Mouse (Mus musculus) heart, embryonic 10.5 days (tissue): ENCODE results near the gene Ralgps1. TPM values are rescaled to one million over a fixed set of nuclear protein-coding genes. Genes with fewer than 3 reads are reported as not detected.

Source experiments
- DNase-seq: peaks from one replicate; pipeline ENCODE4 v3.0.0-alpha.2; 2017; ENCODE audit warnings: low spot score
- H3K27ac ChIP-seq: fragments of 300-500 bp; sonication (generic); 2 replicates; pipeline ENCODE4 v1.5.1; 2016; ENCODE audit warnings: mild to moderate bottlenecking
- H3K27me3 ChIP-seq: fragments of 300-500 bp; sonication (generic); 2 replicates; pipeline ENCODE4 v1.6.1; 2016; ENCODE audit warnings: mild to moderate bottlenecking; ENCODE audit not compliant: poor library complexity, insufficient read depth, severe bottlenecking
- H3K36me3 ChIP-seq: fragments of 300-500 bp; sonication (generic); 2 replicates; pipeline ENCODE4 v1.6.1; 2016; ENCODE audit warnings: mild to moderate bottlenecking, moderate library complexity
- H3K4me1 ChIP-seq: fragments of 300-500 bp; sonication (generic); 2 replicates; pipeline ENCODE4 v1.6.1; 2016; ENCODE audit warnings: mild to moderate bottlenecking
- H3K4me3 ChIP-seq: fragments of 300-500 bp; sonication (generic); 2 replicates; pipeline ENCODE4 v1.5.1; 2016; ENCODE audit warnings: mild to moderate bottlenecking, moderate library complexity
- H3K9me3 ChIP-seq: fragments of 300-500 bp; sonication (generic); 2 replicates; pipeline ENCODE4 v1.6.1; 2016; ENCODE audit warnings: mild to moderate bottlenecking, moderate library complexity
- WGBS: fragments of 180-500 bp; shearing (Covaris S2); methylation state at CpG from one replicate; pipeline ENCODE4 v1.1.7; 2016; 5-methylcytosine and 5-hydroxymethylcytosine counted together
- polyA plus RNA-seq: library from polyadenylated mRNA; unstranded; fragments of >200 nt; fragmentation: Nextera tagmentation; extraction: Ambion mirVana; gene quantifications from 2 replicates; pipeline ENCODE4 v1.2.1, GENCODE M21; 2016

Ralgps1 gene
- polyA plus RNA-seq, 1 experiment from 2014 or later: 3.8 TPM

DNA sequence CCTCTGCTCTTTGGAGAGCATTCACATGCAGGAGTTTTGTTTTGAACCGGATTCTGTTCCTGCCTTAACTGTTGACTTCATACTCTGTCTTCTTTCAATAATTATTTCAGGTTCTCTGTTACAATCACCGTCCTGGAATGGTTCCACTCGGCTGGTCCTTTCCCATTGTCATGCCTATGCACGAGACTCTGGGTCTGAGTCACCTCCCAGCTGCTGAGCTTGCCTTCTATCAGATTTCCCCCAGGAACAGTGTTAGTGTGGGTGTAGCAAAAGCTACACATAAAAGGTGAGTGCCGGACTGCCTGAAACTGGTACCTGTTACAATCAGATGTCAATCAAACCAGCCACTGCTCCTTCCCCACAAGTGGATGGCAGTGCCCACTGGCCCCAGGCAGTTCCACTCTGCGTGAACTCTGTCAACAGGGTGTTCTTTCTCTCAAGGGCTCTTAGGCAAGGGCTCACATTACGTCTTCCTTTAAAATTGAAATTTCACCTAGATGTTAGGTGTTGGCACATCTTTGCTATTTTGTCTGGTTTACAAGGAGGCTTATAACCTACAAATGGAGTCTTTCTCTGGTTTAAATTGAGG is 13.9 kb downstream of the Ralgps1 start:
- no peak for DNase-seq
- H3K27ac ChIP-seq: no peak overlapping the region
- H3K4me1 ChIP-seq: peaks cover 20% of the 10 kb centered on the region
- H3K9me3 ChIP-seq: no peaks in the 10 kb centered on the region
- no peaks in the 10 kb centered on the region for H3K27me3 ChIP-seq
- H3K4me3 ChIP-seq: no peak overlapping the region
- 73% methylated on average over 7 of the region's 7 CpGs for WGBS
- no peaks in the 10 kb centered on the region for H3K36me3 ChIP-seq

DNA sequence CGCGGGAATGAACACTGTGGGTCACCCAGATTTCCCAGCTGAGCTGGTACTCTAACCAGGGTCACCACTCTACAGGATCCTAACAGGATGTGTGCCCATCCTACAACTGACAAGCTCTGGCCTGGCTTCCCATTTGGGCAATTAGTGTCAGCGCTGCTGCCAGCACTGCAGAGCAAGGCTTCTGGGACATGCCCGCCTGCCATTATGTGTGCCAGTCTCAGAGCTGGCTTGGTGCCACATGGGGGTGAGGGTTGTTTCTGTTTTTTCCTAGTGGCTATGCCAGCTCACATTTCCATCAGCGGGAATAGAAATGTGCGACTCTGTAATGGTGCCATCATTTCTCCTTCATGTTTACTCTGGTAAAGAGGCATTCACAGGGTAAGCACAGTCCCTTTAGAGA is 15.7 kb downstream of the Ralgps1 start:
- WGBS: 89% methylated on average over 6 of the region's 6 CpGs
- 0 out of 2 replicates have a peak, but pooled peaks cover 14% of the 10 kb centered on the region for H3K4me1 ChIP-seq
- DNase-seq: no peak
- H3K27me3 ChIP-seq: no peaks in the 10 kb centered on the region
- no peaks in the 10 kb centered on the region for H3K9me3 ChIP-seq
- no peak overlapping the region for H3K27ac ChIP-seq
- no peaks in the 10 kb centered on the region for H3K36me3 ChIP-seq
- H3K4me3 ChIP-seq: no peak overlapping the region

DNA sequence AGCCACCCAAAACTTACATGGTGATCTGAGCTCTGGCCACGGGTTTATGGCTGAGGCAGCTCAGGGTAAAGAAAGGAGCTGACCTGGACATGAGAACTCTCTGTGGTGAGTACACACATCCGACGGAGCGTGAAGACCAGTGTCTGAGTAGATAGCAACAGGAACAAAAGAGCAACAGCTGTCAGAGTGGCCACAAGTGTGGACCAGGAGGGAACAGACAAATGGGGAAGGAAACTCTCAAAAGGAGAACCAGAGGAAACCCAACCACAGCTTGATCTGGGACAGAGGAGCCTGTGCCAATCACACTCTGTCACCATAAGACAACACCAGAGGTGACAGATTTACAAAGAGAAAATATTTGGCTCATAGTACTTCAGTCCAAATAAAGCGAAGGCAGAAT is 17.9 kb downstream of the Ralgps1 start:
- WGBS: 76% methylated on average over 5 of the region's 5 CpGs

DNA sequence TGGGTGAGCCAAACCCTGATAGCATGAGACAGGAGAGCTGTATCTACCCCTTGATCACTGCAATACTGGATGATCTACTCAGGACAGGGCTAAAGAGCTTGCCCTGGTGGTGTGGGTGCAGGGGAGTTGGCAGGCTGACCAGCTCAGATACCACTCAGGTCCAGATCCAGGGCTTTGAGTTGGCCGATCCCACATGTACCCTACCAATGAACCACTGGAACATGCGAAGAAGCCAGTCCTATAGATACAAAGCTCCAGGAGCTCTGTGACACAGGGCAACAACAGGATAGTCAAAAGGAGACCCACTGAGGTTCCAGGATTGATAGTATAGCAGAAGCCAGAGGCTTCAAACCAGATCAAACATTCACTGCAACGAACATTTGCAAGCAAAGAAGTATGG is 19.8 kb downstream of the Ralgps1 start:
- Histone ChIP-seq H3K27me3 (no peaks in the 10 kb centered on the region), H3K4me1 (peaks cover 16% of the 10 kb centered on the region; the same call in 1 of the 2 replicates), H3K9me3 (no peaks in the 10 kb centered on the region), H3K27ac (no peak overlapping the region), H3K36me3 (no peaks in the 10 kb centered on the region), H3K4me3 (no peak overlapping the region)
- DNase-seq: no peak
- 88% methylated on average over 3 of the region's 3 CpGs for WGBS

More for the DNA sequence above, 17.9 kb downstream of the Ralgps1 start:
- Histone ChIP-seq H3K4me3 (no peak overlapping the region), H3K9me3 (no peaks in the 10 kb centered on the region), H3K4me1 (peaks cover 11% of the 10 kb centered on the region; the same call in 1 of the 2 replicates), H3K27me3 (no peaks in the 10 kb centered on the region), H3K36me3 (no peaks in the 10 kb centered on the region), H3K27ac (no peak overlapping the region)
- no peak for DNase-seq

DNA sequence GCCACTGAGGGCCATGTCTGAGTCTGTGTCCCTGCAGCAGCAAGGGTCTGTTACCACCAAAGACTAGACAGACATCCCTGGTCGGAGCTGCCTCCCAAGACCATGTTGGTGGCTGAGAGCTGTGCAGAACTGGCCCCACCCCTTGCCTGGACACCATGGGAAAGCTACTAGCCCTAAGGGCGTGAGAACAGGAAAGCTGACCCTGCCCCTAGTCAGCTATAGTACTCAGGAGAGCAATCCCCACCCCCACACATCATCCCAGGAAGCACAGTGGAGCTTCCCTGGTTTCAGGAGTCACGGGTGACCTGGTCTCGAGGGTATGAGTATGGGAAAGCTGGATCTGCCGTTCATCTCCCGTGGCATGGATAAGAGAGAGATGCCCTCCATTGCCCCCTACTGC is 20.4 kb downstream of the Ralgps1 start:
- no peak for DNase-seq
- Histone ChIP-seq H3K36me3 (no peaks in the 10 kb centered on the region), H3K27ac (no peak overlapping the region), H3K4me3 (no peak overlapping the region), H3K9me3 (no peaks in the 10 kb centered on the region), H3K4me1 (peaks cover 21% of the 10 kb centered on the region), H3K27me3 (no peaks in the 10 kb centered on the region)
- WGBS: 68% methylated on average over 6 of the region's 6 CpGs

DNA sequence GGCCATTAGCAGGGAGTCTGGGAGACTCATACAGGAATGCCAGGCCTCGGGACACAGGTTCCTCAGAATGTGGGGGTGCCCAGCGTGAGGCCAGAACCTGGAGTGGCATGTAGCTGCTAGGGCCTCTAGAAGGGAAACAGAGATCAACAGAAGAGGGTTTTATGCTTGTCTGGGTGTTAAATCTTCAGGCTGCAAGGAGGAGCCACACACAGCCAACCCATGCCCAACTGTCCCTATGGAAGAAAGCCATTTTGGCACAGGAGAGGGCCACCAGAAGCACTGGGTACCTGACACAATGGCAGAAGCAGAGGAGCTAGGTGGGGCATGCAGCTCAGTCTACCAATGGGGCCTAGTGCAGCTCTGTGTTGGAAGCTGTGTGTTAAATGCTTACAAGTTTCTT is 21.7 kb downstream of the Ralgps1 start:
- 42% methylated on average over 2 of the region's 2 CpGs for WGBS
- no peak for DNase-seq
- no peak overlapping the region for H3K27ac ChIP-seq

DNA sequence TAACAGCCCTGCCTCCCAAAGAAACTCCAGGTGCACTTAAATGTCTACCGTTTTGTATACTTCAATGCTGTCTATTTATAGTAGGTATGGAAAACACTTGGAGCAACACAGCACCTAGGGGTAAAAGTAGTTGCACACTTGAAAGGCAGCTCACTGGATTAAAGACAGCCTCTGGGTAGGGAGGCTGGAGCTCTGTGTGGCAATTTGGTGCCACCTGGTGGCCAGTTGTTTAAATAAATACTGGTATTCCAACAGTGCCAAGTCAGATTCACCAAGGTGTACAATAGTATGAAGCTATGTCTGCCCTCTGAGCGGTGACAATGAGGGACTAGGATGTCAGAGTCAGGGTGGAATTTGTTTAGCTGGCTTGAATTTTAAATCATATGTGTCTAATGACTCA is 22.2 kb downstream of the Ralgps1 start:
- Histone ChIP-seq H3K4me1 (peaks cover 40% of the 10 kb centered on the region), H3K36me3 (no peaks in the 10 kb centered on the region), H3K27me3 (no peaks in the 10 kb centered on the region), H3K9me3 (no peaks in the 10 kb centered on the region), H3K27ac (no peak overlapping the region), H3K4me3 (no peak overlapping the region)
- WGBS: 21% methylated on average over 2 of the region's 2 CpGs
- DNase-seq: no peak

More for the DNA sequence above, 21.7 kb downstream of the Ralgps1 start:
- H3K27me3 ChIP-seq: no peaks in the 10 kb centered on the region
- peaks cover 35% of the 10 kb centered on the region for H3K4me1 ChIP-seq
- H3K9me3 ChIP-seq: no peaks in the 10 kb centered on the region
- no peak overlapping the region for H3K4me3 ChIP-seq
- H3K36me3 ChIP-seq: no peaks in the 10 kb centered on the region

DNA sequence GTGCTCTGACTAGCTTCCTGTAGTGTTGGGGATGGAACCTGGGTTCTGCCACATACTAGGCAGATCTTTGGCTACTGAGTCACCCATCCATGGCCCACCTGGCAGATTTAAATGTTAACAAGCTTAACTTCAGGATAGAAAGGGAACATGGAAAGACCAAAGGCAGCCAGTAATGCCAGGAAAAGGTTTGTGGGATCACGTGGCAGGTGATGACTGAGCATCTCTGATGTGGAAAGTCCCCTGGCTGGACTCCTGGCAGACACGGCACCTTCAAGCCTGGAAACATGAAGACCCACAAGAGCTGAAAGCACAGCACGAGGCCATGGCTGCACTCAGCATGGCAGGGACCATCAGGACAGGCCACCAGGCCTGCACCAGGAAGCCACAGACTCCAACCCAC is 23.0 kb downstream of the Ralgps1 start:
- DNase-seq: no peak
- WGBS: 82% methylated on average over 3 of the region's 3 CpGs
- H3K27ac ChIP-seq: no peak overlapping the region
- H3K27me3 ChIP-seq: no peaks in the 10 kb centered on the region
- H3K4me1 ChIP-seq: peaks cover 47% of the 10 kb centered on the region
- H3K9me3 ChIP-seq: no peaks in the 10 kb centered on the region
- no peaks in the 10 kb centered on the region for H3K36me3 ChIP-seq
- no peak overlapping the region for H3K4me3 ChIP-seq

DNA sequence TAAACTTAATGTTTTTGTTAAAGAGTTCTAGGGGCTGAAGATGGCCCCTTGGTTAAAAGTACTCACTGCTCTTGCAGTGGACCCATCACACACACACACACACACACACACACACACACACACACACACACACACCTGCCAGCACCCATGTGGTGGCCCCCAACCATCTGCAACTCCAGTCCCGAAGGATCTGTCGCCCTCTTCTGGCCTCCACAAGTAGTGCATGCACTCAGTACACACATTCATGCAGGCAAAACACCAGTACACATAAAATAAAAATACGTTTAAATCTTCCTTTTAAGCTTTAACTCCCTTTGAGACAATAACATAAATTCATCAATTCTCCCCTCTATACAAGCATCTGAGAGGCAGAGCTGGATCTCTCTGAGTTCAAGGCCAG is 23.7 kb downstream of the Ralgps1 start:
- Histone ChIP-seq H3K27ac (no peak overlapping the region), H3K4me1 (peaks cover 52% of the 10 kb centered on the region), H3K9me3 (no peaks in the 10 kb centered on the region), H3K36me3 (no peaks in the 10 kb centered on the region), H3K27me3 (no peaks in the 10 kb centered on the region), H3K4me3 (no peak overlapping the region)
- WGBS: 27% methylated on average over 3 of the region's 3 CpGs
- DNase-seq: no peak

DNA sequence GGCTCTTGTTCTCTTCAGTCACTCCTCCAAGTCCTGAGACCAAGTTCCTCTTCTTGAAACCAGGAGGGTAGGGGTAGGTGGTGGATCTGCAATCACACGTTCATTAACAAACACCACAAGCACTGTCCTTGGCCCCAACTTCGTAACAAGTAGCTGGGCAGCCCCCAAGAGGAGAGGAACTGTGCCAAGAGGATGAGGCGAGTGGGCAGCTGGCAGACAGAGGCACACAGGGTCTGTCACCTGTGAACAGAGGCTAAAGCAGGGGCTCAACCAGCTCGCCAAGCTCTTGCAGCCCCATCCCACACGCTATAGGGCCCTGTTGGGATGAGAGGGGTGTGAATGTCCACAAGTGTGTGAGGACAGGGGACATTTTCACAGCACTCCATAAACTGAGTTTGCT is 24.5 kb downstream of the Ralgps1 start:
- no peak for DNase-seq
- H3K27me3 ChIP-seq: no peaks in the 10 kb centered on the region
- no peaks in the 10 kb centered on the region for H3K36me3 ChIP-seq
- WGBS: 85% methylated on average over 5 of the region's 5 CpGs
- H3K27ac ChIP-seq: no peak overlapping the region
- peaks cover 52% of the 10 kb centered on the region for H3K4me1 ChIP-seq
- H3K9me3 ChIP-seq: no peaks in the 10 kb centered on the region
- no peak overlapping the region for H3K4me3 ChIP-seq

DNA sequence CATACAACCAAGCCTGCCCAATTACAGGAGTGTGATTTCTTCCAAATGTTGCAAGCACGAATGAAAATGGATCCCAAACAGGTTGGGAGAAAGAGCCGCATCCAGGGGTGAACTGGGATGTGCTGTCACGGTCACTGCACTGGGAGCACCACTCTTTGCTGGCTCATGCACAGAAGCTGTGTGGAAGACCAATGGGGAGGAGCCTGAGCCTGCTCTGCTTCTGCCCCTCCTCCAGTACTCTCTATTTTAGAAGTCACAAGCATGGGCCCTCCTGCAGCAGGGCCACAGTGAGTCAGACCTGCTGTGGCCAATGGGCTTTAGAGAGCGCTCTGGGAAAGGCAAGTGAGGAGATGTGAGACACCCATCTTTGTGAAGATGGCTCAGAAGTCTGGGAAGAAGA is 25.3 kb downstream of the Ralgps1 start:
- Histone ChIP-seq H3K27me3 (no peaks in the 10 kb centered on the region), H3K4me1 (peaks cover 55% of the 10 kb centered on the region), H3K27ac (peak overlapping the region; percentile 52; the same call in 1 of the 2 replicates), H3K36me3 (no peaks in the 10 kb centered on the region), H3K4me3 (no peak overlapping the region), H3K9me3 (no peaks in the 10 kb centered on the region)
- 66% methylated on average over 4 of the region's 4 CpGs for WGBS
- no peak for DNase-seq

DNA sequence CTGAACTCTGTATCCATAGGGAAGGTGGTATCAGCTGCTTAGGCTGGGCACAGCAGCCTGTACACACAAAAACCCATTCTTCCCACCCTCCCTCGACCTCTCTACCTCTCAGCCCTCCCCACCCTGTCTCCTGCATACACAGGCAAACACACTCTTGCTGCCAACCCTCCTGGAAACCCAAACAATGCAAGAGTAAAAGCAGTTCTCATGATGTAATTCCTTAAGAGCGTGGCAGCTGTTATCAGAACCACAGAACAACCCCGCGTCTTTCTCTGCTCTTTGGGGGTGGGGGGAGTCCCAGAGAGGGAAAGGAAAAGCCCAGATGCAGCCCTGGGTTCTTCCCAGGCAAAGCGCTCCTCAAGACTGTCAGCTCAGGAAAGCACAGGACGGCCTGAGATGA is 25.8 kb downstream of the Ralgps1 start:
- Histone ChIP-seq H3K9me3 (no peaks in the 10 kb centered on the region), H3K27me3 (no peaks in the 10 kb centered on the region), H3K4me3 (no peak overlapping the region), H3K27ac (peak overlapping the region; percentile 52), H3K4me1 (peaks cover 52% of the 10 kb centered on the region), H3K36me3 (no peaks in the 10 kb centered on the region)
- no peak for DNase-seq
- WGBS: 30% methylated on average over 6 of the region's 6 CpGs

DNA sequence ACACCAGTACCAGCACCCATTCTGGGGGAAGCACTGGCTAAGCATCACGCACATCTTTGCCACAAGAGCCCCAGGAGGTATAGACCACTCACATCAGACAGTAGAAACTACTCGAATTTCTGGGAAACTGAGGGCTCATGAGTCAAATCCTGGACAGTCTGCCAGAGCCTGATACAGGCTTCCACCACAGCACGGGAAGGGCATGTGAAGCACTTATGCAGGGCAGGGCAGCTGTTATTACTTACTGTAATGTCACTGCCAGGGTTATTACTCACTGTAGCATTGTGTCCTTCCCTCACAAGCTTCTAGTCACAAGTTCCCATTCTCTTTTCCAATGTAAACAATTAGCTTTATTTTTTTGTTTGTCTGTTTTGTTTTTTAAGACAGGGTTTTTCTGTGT is 27.9 kb downstream of the Ralgps1 start:
- Histone ChIP-seq H3K4me1 (peaks cover 46% of the 10 kb centered on the region), H3K27me3 (no peaks in the 10 kb centered on the region), H3K36me3 (no peaks in the 10 kb centered on the region), H3K9me3 (no peaks in the 10 kb centered on the region), H3K4me3 (no peak overlapping the region), H3K27ac (0 out of 2 replicates have a peak overlapping the region, but pooled peaks have one; percentile 56)
- DNase-seq: no peak
- 64% methylated on average over 3 of the region's 3 CpGs for WGBS

DNA sequence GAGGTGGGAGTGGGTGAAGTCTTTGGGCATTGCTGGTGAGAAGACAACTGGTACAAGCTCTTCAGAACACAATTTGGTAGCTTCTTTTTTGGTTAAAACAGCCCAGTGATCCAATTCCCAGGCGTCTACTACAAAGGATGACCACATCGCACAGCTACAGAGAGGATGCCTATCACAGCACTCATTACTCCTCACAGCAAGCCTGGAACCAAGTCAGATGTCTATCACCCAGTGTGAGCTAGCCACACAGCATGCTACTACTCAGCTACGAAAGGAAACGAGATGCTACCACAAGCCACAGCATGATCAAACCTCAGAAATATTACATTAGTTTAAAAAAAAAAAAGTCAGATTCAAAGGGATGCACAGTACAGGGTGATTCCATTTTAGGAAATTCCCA is 29.1 kb downstream of the Ralgps1 start:
- Histone ChIP-seq H3K27ac (no peak overlapping the region), H3K27me3 (no peaks in the 10 kb centered on the region), H3K36me3 (0 out of 2 replicates have a peak, but pooled peaks cover 4% of the 10 kb centered on the region), H3K4me1 (peaks cover 45% of the 10 kb centered on the region), H3K4me3 (no peak overlapping the region), H3K9me3 (no peaks in the 10 kb centered on the region)
- 79% methylated on average over 4 of the region's 4 CpGs for WGBS
- DNase-seq: no peak
